In the genomic region with DNA sequence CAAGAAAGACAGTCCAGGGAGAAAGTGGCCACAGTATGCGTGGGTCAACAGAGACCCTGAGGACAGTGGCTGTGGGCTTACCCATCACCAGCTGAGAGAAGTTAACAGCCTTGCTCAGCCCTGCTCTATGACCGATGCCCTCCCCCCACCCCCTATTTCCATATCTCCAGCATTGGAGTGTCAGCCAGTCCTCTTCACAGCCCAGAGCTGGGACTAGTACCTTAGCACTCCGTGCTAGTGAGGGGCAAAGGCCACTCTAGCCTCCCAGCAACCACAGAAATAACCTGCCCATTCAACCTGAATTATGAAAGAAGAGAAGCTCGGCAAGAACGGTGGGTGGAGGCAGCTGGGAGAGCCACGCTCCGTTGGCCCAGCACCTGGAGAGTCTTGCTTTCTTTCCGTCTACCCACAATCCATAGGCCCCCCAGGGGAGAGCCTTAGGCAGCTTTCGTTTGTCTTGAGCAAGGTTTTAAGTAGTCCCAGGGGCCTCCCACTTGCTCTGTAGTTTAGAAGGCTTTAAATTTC, we compare ENCODE assay signal across 8 mouse cellular contexts. TPM values are rescaled to one million over a fixed set of nuclear protein-coding genes. Genes with fewer than 3 reads are reported as not detected.
DNase-seq lines count a peak whose midpoint lies in the region; ATAC-seq lines count a peak whose summit lies in the region.

No protein-coding gene starts in this region.

- H3K4me2 ChIP-seq in lung, embryonic 16.5 days (ENCODE audit: low read depth, low read length) = peak overlapping the region; percentile 97
- H3K4me2 ChIP-seq in forebrain, embryonic 14.5 days (ENCODE audit: low read length) = peak overlapping the region; percentile 99; the same call in 1 of the 2 replicates

- peak overlapping the region; percentile 65 for H3K9ac ChIP-seq in lung, embryonic 16.5 days (ENCODE audit: low read length)
- no peak overlapping the region for H3K9ac ChIP-seq in forebrain, embryonic 14.5 days (ENCODE audit: low read length)

- H3K27ac ChIP-seq in lung, embryonic 16.5 days (ENCODE audit: low read length) = no peak overlapping the region
- no peak overlapping the region for H3K27ac ChIP-seq in forebrain, embryonic 14.5 days (ENCODE audit: low read depth, low read length)

- H3K4me3 ChIP-seq in lung, embryonic 16.5 days (ENCODE audit: low read length) = peak overlapping the region; percentile 61
- H3K4me3 ChIP-seq in forebrain, embryonic 14.5 days (ENCODE audit: low read depth, low read length) = no peak overlapping the region

- H3K9me3 ChIP-seq in lung, embryonic 16.5 days (ENCODE audit: control insufficient read depth, low read length) = no peaks in the 10 kb centered on the region
- no peaks in the 10 kb centered on the region for H3K9me3 ChIP-seq in forebrain, embryonic 14.5 days (replicated peaks; ENCODE audit: control insufficient read depth, low read length)

- no peak for DNase-seq in lung, postnatal 14 days
- no peak for DNase-seq in forebrain, embryonic 14.5 days (ENCODE audit: low spot score)
- DNase-seq in kidney, postnatal 4 days = peak; percentile 43 to 69
- peak; percentile 14 for DNase-seq in retina, embryonic 14.5 days (ENCODE audit: low spot score)
- no peak for DNase-seq in left cerebral cortex, postnatal 10 days (ENCODE audit: extremely low spot score in 1 of 2, low spot score in 2 of 2)
- no peak for DNase-seq in embryo, embryonic 10 days (ENCODE audit: low spot score)
- no peak for DNase-seq in right cerebral cortex, postnatal 4 days

- no peak for ATAC-seq in lung, embryonic 16.5 days (ENCODE audit: low read depth)
- ATAC-seq in forebrain, embryonic 14.5 days = peak; percentile 18

- intact Hi-C loops in left cerebral cortex, postnatal 10 days (cut with DNase I) = no loop called here

- H3K36me3 ChIP-seq in lung, embryonic 16.5 days (ENCODE audit: control insufficient read depth, insufficient read depth, low read length) = no peaks in the 10 kb centered on the region
- H3K36me3 ChIP-seq in forebrain, embryonic 14.5 days (ENCODE audit: control insufficient read depth, insufficient read depth, low read length) = no peaks in the 10 kb centered on the region

- WGBS in lung, embryonic 16.5 days = 13% methylated on average over 9 of the region's 9 CpGs
- WGBS in forebrain, embryonic 14.5 days = 10% methylated on average over 9 of the region's 9 CpGs

- H3K27me3 ChIP-seq in lung, embryonic 16.5 days (ENCODE audit: control insufficient read depth, insufficient read depth, low read depth, low read length) = 0 out of 2 replicates have a peak, but pooled peaks cover 2% of the 10 kb centered on the region
- peaks cover 4% of the 10 kb centered on the region; the same call in 1 of the 2 replicates for H3K27me3 ChIP-seq in forebrain, embryonic 14.5 days (replicated peaks; ENCODE audit: control insufficient read depth, insufficient read depth, low read length)

- peaks cover 9% of the 10 kb centered on the region for H3K4me1 ChIP-seq in lung, embryonic 16.5 days (replicated peaks; ENCODE audit: control insufficient read depth, insufficient read depth, low read length)
- H3K4me1 ChIP-seq in forebrain, embryonic 14.5 days (ENCODE audit: control insufficient read depth, insufficient read depth, low read length) = peaks cover 4% of the 10 kb centered on the region; the same call in 1 of the 2 replicates

RNA-seq across cellular contexts. Expression of a gene that starts 1.5 kb away (rescaled TPM):
- polyA plus RNA-seq in lung, embryonic 16.5 days (2015; fragmentation: Nextera tagmentation; extraction: Ambion mirVana) = 17.9 and 19.2 TPM in 2 replicates
- 19.8 and 23.5 TPM in 2 replicates for polyA plus RNA-seq in forebrain, embryonic 14.5 days (2014; fragmentation: Nextera tagmentation; extraction: Ambion mirVana)
- total RNA-seq in left cerebral cortex, postnatal 10 days (2021) = 10 to 100 TPM; 23.5 to 29.7 TPM

RNA-seq across cellular contexts. Expression of a gene that starts 51.6 kb away (rescaled TPM):
- 115 and 130 TPM in 2 replicates for polyA plus RNA-seq in lung, embryonic 16.5 days (2015; fragmentation: Nextera tagmentation; extraction: Ambion mirVana)
- 129 and 133 TPM in 2 replicates for polyA plus RNA-seq in forebrain, embryonic 14.5 days (2014; fragmentation: Nextera tagmentation; extraction: Ambion mirVana)
- total RNA-seq in left cerebral cortex, postnatal 10 days (2021) = 100 to 1,000 TPM in 1 of 2 experiments, 10 to 100 TPM in 1; 97.9 to 109 TPM

Comparison
In these comparisons a context has a peak if more than half of its experiments do, and no peak if none do; other contexts are left out.
1. DNase-seq: peak in kidney, postnatal 4 days (2 of 2) and retina, embryonic 14.5 days (single experiment); none in lung, postnatal 14 days (single experiment), forebrain, embryonic 14.5 days (single experiment), left cerebral cortex, postnatal 10 days (0 of 2), embryo, embryonic 10 days (single experiment) and right cerebral cortex, postnatal 4 days (single experiment).